Mouse (Mus musculus): Measurements from ENCODE around the gene Vmn1r101. TPM values are rescaled to one million over a fixed set of nuclear protein-coding genes. Genes with fewer than 3 reads are reported as not detected.
"Not testable (repeated sequence)": the region's sequence is repeated elsewhere in the genome, so short reads cannot be mapped to it uniquely, and the experiment has no call there.

The Vmn1r101 gene
- not detected in 2 replicates for polyA plus RNA-seq (2012; ENCODE audit: insufficient read depth, insufficient read length, low replicate concordance, missing spikeins)

GRCm38 (mm10) chr7:20442493-20442892, at the start of gene Vmn1r101:
Vmn1r101 (minus strand) TSS chr7:20442593.
- WGBS: no CpG with 5 or more reads among the region's 2 CpGs
- H3K27ac ChIP-seq (ENCODE audit: insufficient read depth, low read depth, low read length); H3K4me3 ChIP-seq (ENCODE audit: insufficient read depth, low read depth, low read length); H3K4me1 ChIP-seq (ENCODE audit: control insufficient read depth, insufficient read depth, low read length): not testable (repeated sequence)

GRCm38 (mm10) chr7:20474825-20475224, 32.4 kb upstream of the Vmn1r101 start, which contains the start of gene Gm10670:
Gm10670 (minus strand) TSS chr7:20474925.
- no CpG with 5 or more reads among the region's 5 CpGs for WGBS
- not testable (repeated sequence) for H3K4me1 ChIP-seq (ENCODE audit: control insufficient read depth, insufficient read depth, low read length); H3K27ac ChIP-seq (ENCODE audit: insufficient read depth, low read depth, low read length); H3K4me3 ChIP-seq (ENCODE audit: insufficient read depth, low read depth, low read length)

- H3K27ac ChIP-seq (ENCODE audit: insufficient read depth, low read depth, low read length); H3K4me1 ChIP-seq (ENCODE audit: control insufficient read depth, insufficient read depth, low read length); H3K4me3 ChIP-seq (ENCODE audit: insufficient read depth, low read depth, low read length): not testable (repeated sequence)
- no CpG with 5 or more reads among the region's 3 CpGs for WGBS
These were observed 24.8 kb downstream of the Vmn1r101 start, which contains the start of gene Vmn1r100 for GRCm38 (mm10) chr7:20417642-20418041. Vmn1r100 (plus strand) TSS chr7:20417942.

Other genes with a start within 250 kb of the Vmn1r101 start
- not detected in 2 replicates for gene Vmn1r95, start 248.9 kb downstream of the Vmn1r101 start, polyA plus RNA-seq (2012; ENCODE audit: insufficient read depth, insufficient read length, low replicate concordance, missing spikeins)
- not detected in 2 replicates for gene Gm6164, start 237.0 kb downstream of the Vmn1r101 start, polyA plus RNA-seq (2012; ENCODE audit: insufficient read depth, insufficient read length, low replicate concordance, missing spikeins)
- not detected in 2 replicates for gene Gm4498, start 208.8 kb downstream of the Vmn1r101 start, polyA plus RNA-seq (2012; ENCODE audit: insufficient read depth, insufficient read length, low replicate concordance, missing spikeins)
- gene Gm5890, start 179.8 kb downstream of the Vmn1r101 start, polyA plus RNA-seq (2012; ENCODE audit: insufficient read depth, insufficient read length, low replicate concordance, missing spikeins): not detected in 2 replicates
- not detected in 2 replicates for gene Gm4133, start 108.5 kb downstream of the Vmn1r101 start, polyA plus RNA-seq (2012; ENCODE audit: insufficient read depth, insufficient read length, low replicate concordance, missing spikeins)
- gene Gm5728, start 67.2 kb downstream of the Vmn1r101 start, polyA plus RNA-seq (2012; ENCODE audit: insufficient read depth, insufficient read length, low replicate concordance, missing spikeins): not detected in 2 replicates
- not detected in 2 replicates for gene Vmn1r100, start 24.7 kb downstream of the Vmn1r101 start, polyA plus RNA-seq (2012; ENCODE audit: insufficient read depth, insufficient read length, low replicate concordance, missing spikeins)
- gene Gm10670, start 32.3 kb upstream of the Vmn1r101 start, polyA plus RNA-seq (2012; ENCODE audit: insufficient read depth, insufficient read length, low replicate concordance, missing spikeins): not detected in 2 replicates
- gene Vmn1r103, start 67.9 kb upstream of the Vmn1r101 start, polyA plus RNA-seq (2012; ENCODE audit: insufficient read depth, insufficient read length, low replicate concordance, missing spikeins): not detected in 2 replicates
- gene Vmn1r104, start 91.2 kb upstream of the Vmn1r101 start, polyA plus RNA-seq (2012; ENCODE audit: insufficient read depth, insufficient read length, low replicate concordance, missing spikeins): not detected in 2 replicates
- not detected in 2 replicates for gene Gm5726, start 103.2 kb upstream of the Vmn1r101 start, polyA plus RNA-seq (2012; ENCODE audit: insufficient read depth, insufficient read length, low replicate concordance, missing spikeins)
- not detected in 2 replicates for gene Gm4141, start 133.6 kb upstream of the Vmn1r101 start, polyA plus RNA-seq (2012; ENCODE audit: insufficient read depth, insufficient read length, low replicate concordance, missing spikeins)
- not detected in 2 replicates for gene Gm4513, start 156.4 kb upstream of the Vmn1r101 start, polyA plus RNA-seq (2012; ENCODE audit: insufficient read depth, insufficient read length, low replicate concordance, missing spikeins)
- not detected in 2 replicates for gene Vmn1r107, start 226.3 kb upstream of the Vmn1r101 start, polyA plus RNA-seq (2012; ENCODE audit: insufficient read depth, insufficient read length, low replicate concordance, missing spikeins)

All from olfactory bulb, adult 2 months (tissue).